23 mouse cellular contexts compared by ENCODE assay signal in genomic region chr13:110775251-110775650, GRCm38 (mm10).
"Had no signal": no experiment of that assay in that cellular context is flagged by ENCODE, and none has a peak within 500 bp of the region (broad histone marks: within the 10 kb centered on the region; RNA-seq: fewer than 3 reads in every experiment).

No protein-coding gene starts in this region.

- DNase-seq: gastrocnemius, adult 2 months; gastrocnemius, postnatal 10 days; gastrocnemius, postnatal 25 days; heart, adult 18-20 months; heart, postnatal 10 days; heart, postnatal 4 days; kidney, adult 18-20 months; kidney, adult 8-10 months; kidney, postnatal 10 days; kidney, postnatal 25 days; kidney, postnatal 4 days; liver; liver, embryonic 13.5 days; liver, postnatal 0 days had no signal

- H3K4me3 ChIP-seq: gastrocnemius, adult 2 months; heart, embryonic 10.5 days; heart, embryonic 12.5 days; hindbrain, embryonic 10.5 days; hindbrain, embryonic 12.5 days; intestine, embryonic 15.5 days; limb, embryonic 10.5 days; limb, embryonic 12.5 days; liver, embryonic 13.5 days; liver, embryonic 15.5 days had no signal

- H3K27me3 ChIP-seq: heart, embryonic 12.5 days; hindbrain, embryonic 12.5 days; intestine, embryonic 15.5 days; limb, embryonic 12.5 days; liver, embryonic 13.5 days; liver, embryonic 15.5 days had no signal

- H3K36me3 ChIP-seq: heart, embryonic 10.5 days; heart, embryonic 12.5 days; hindbrain, embryonic 10.5 days; hindbrain, embryonic 12.5 days; intestine, embryonic 15.5 days; limb, embryonic 10.5 days; limb, embryonic 12.5 days; liver, embryonic 13.5 days; liver, embryonic 15.5 days had no signal

- H3K4me1 ChIP-seq: heart, embryonic 10.5 days; heart, embryonic 12.5 days; hindbrain, embryonic 10.5 days; hindbrain, embryonic 12.5 days; intestine, embryonic 15.5 days; limb, embryonic 10.5 days; limb, embryonic 12.5 days; liver, embryonic 13.5 days; liver, embryonic 15.5 days had no signal

- H3K27ac ChIP-seq: gastrocnemius, adult 2 months; heart, embryonic 10.5 days; hindbrain, embryonic 10.5 days; hindbrain, embryonic 12.5 days; hindbrain, embryonic 14.5 days; intestine, embryonic 15.5 days; limb, embryonic 10.5 days; limb, embryonic 12.5 days; liver, embryonic 13.5 days; liver, embryonic 15.5 days had no signal

- H3K9me3 ChIP-seq: heart, embryonic 10.5 days; heart, embryonic 12.5 days; hindbrain, embryonic 10.5 days; hindbrain, embryonic 12.5 days; intestine, embryonic 15.5 days; limb, embryonic 10.5 days; limb, embryonic 12.5 days; liver, embryonic 13.5 days; liver, embryonic 15.5 days had no signal
